Mouse (Mus musculus) olfactory bulb, adult 2 months (tissue): ENCODE measurements at regions not wholly inside any gene's neighbourhood (a gene's known extent, or its start where the extent isn't known, plus 50 kb on each side); places are given as distances from the start of the nearest gene placed in this dataset.

Experiments
- CTCF ChIP-seq: fragments of 200-500 bp; IDR thresholded peaks from 2 replicates; pipeline ENCODE4 v1.5.1; 2012; ENCODE audit warnings: low read depth, mild to moderate bottlenecking, low read length, moderate library complexity; ENCODE audit not compliant: insufficient read depth
- POLR2A ChIP-seq: fragments of 200-500 bp; IDR thresholded peaks from 2 replicates; pipeline ENCODE4 v1.6.1; 2012; ENCODE audit warnings: mild to moderate bottlenecking, low read depth, low read length, moderate library complexity; ENCODE audit not compliant: insufficient read depth

GRCm38 (mm10) chr9:117833586-117833985 is 203.9 kb upstream of the Rbms3 start:
- TF ChIP-seq CTCF (no peak), POLR2A (no peak)
